In the genomic region with DNA sequence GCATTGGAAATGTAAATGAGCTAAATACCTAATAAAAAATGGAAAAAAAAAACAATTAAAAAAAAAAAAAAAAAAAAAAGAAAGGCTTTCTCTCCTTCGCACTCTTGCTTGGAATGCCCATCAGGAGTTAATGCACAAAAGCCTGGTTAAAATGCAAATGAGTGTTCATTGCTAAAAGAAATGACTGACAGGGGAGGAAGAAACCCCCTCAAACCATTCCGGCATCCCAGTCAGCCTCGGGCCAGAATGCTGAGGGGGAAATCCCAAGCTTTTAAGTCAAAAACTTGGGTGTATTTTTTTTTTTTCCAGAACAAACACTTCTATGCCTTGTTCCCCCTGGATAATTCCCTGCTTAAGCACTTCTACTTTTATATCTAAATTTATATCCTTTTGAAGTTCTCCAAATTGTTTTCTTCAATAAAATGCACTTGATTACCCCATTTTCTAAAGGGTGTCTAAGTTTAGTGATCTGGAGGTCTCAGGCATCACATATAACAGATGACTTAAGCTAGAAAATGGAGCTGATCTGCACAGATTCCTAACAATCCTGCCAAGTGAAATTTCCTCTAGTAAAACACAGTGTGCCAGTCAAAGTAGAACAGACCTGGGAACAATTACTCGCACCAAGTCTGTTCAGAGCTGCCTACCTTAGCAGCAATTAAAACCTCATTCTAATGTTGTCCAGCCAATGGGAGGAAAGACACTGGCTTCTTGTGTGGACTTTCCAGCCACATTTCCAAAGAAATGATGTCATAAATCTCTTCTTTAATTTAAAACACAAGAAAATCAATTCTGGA, we compare ENCODE assay signal across 20 mouse cellular contexts.
A peak's percentile ranks its signal among the peaks of the same experiment; 100 is the strongest.
DNase-seq lines count a peak whose midpoint lies in the region; ATAC-seq and TF ChIP-seq lines count a peak whose summit lies in the region.
"Had no signal": no experiment of that assay in that cellular context is flagged by ENCODE, and none has a peak within 500 bp of the region (broad histone marks: within the 10 kb centered on the region; RNA-seq: fewer than 3 reads in every experiment).

No protein-coding gene starts in this region.

- no peak overlapping the region for H3K4me3 ChIP-seq in embryonic facial prominence, embryonic 11.5 days (ENCODE audit: low read depth, low read length)
- H3K4me3 ChIP-seq in embryonic facial prominence, embryonic 10.5 days: no peak overlapping the region
- no peak overlapping the region for H3K4me3 ChIP-seq in layer of hippocampus, adult 2 months
- H3K4me3 ChIP-seq: embryonic facial prominence, embryonic 13.5 days; gastrocnemius, adult 2 months; heart, embryonic 12.5 days; hindbrain, embryonic 10.5 days; hindbrain, embryonic 15.5 days had no signal

- H3K4me1 ChIP-seq in embryonic facial prominence, embryonic 11.5 days (ENCODE audit: control insufficient read depth, insufficient read depth, low read length): no peaks in the 10 kb centered on the region
- H3K4me1 ChIP-seq in embryonic facial prominence, embryonic 10.5 days: no peaks in the 10 kb centered on the region
- H3K4me1 ChIP-seq: embryonic facial prominence, embryonic 13.5 days; heart, embryonic 12.5 days; hindbrain, embryonic 10.5 days; hindbrain, embryonic 15.5 days had no signal

- H3K36me3 ChIP-seq in embryonic facial prominence, embryonic 11.5 days (replicated peaks; ENCODE audit: control insufficient read depth, insufficient read depth, low read depth, low read length): no peaks in the 10 kb centered on the region
- H3K36me3 ChIP-seq in embryonic facial prominence, embryonic 10.5 days (replicated peaks): no peaks in the 10 kb centered on the region
- H3K36me3 ChIP-seq: embryonic facial prominence, embryonic 13.5 days; heart, embryonic 12.5 days; hindbrain, embryonic 10.5 days; hindbrain, embryonic 15.5 days had no signal

- WGBS in embryonic facial prominence, embryonic 11.5 days: 56% methylated on average over 4 of the region's 4 CpGs
- 62% methylated on average over 4 of the region's 4 CpGs for WGBS in embryonic facial prominence, embryonic 10.5 days

- no peak for TF ChIP-seq CTCF in layer of hippocampus, adult 2 months (conservative IDR thresholded peaks at IDR 0.05)
- no peak for TF ChIP-seq CTCF in brain, embryonic 14.5 days (IDR thresholded peaks at IDR 0.05; ENCODE audit: borderline replicate concordance, extremely low read depth, insufficient read depth, insufficient read length)

- H3K4me2 ChIP-seq in embryonic facial prominence, embryonic 11.5 days (ENCODE audit: low read depth, low read length): no peak overlapping the region
- H3K4me2 ChIP-seq: embryonic facial prominence, embryonic 13.5 days; heart, embryonic 12.5 days; hindbrain, embryonic 15.5 days had no signal

- no peak overlapping the region for H3K27ac ChIP-seq in embryonic facial prominence, embryonic 11.5 days (replicated peaks; ENCODE audit: low read depth, low read length)
- H3K27ac ChIP-seq in embryonic facial prominence, embryonic 10.5 days (replicated peaks): no peak overlapping the region
- H3K27ac ChIP-seq in layer of hippocampus, adult 2 months: peak overlapping the region; percentile 56; the same call in 1 of the 2 replicates
- H3K27ac ChIP-seq: embryonic facial prominence, embryonic 13.5 days; gastrocnemius, adult 2 months; hindbrain, embryonic 10.5 days; hindbrain, embryonic 15.5 days had no signal

- ATAC-seq in embryonic facial prominence, embryonic 11.5 days (replicated peaks; ENCODE audit: insufficient number of reproducible peaks, low FRiP score, low TSS enrichment, low read depth): no peak
- ATAC-seq in erythroid progenitor cell, adult 5-6 weeks (replicated peaks; ENCODE audit: low FRiP score, poor library complexity, severe bottlenecking): no peak
- ATAC-seq: intestine, embryonic 16.5 days had no signal

- peak; percentile 14 for DNase-seq in embryonic facial prominence, embryonic 11.5 days (ENCODE audit: low spot score)
- DNase-seq in embryonic facial prominence, embryonic 10.5 days (ENCODE audit: low spot score): no peak
- no peak for DNase-seq in layer of hippocampus, adult 2 months (ENCODE audit: low spot score in 2 of 2)
- DNase-seq in layer of hippocampus, adult 11-12 months (ENCODE audit: low spot score): no peak
- DNase-seq in brain, embryonic 14.5 days (ENCODE audit: low read depth): peak; percentile 74
- DNase-seq in forelimb bud, embryonic 11.5 days (ENCODE audit: low read depth, low spot score): peak; percentile 19
- DNase-seq: adrenal gland, adult 2 months; adrenal gland, postnatal 25 days; cerebellum, adult 11 months; cerebellum, adult 8-10 months; cerebellum, postnatal 14 days; gastrocnemius, adult 2 months; gastrocnemius, postnatal 25 days; kidney, adult 2 months had no signal

- no peaks in the 10 kb centered on the region for H3K9me3 ChIP-seq in embryonic facial prominence, embryonic 11.5 days (replicated peaks; ENCODE audit: control insufficient read depth, low read length)
- H3K9me3 ChIP-seq in embryonic facial prominence, embryonic 10.5 days: no peaks in the 10 kb centered on the region
- H3K9me3 ChIP-seq: embryonic facial prominence, embryonic 13.5 days; heart, embryonic 12.5 days; hindbrain, embryonic 10.5 days; hindbrain, embryonic 15.5 days had no signal

- TF ChIP-seq POLR2A in brain, embryonic 14.5 days (IDR thresholded peaks at IDR 0.05; ENCODE audit: borderline replicate concordance, extremely low read depth, insufficient read depth, insufficient read length, poor library complexity, severe bottlenecking): no peak

- no peaks in the 10 kb centered on the region for H3K27me3 ChIP-seq in embryonic facial prominence, embryonic 11.5 days (ENCODE audit: control insufficient read depth, insufficient read depth, low read length)
- no peaks in the 10 kb centered on the region for H3K27me3 ChIP-seq in embryonic facial prominence, embryonic 10.5 days (replicated peaks; ENCODE audit: low read depth, poor library complexity, severe bottlenecking)
- H3K27me3 ChIP-seq: embryonic facial prominence, embryonic 13.5 days; heart, embryonic 12.5 days; hindbrain, embryonic 15.5 days had no signal

- no peak overlapping the region for H3K9ac ChIP-seq in embryonic facial prominence, embryonic 11.5 days (replicated peaks; ENCODE audit: low read length)
- H3K9ac ChIP-seq: embryonic facial prominence, embryonic 13.5 days; heart, embryonic 12.5 days; hindbrain, embryonic 15.5 days had no signal

Comparison
In these comparisons a context has a peak if more than half of its experiments do, and no peak if none do; other contexts are left out.
1. DNase-seq: peak in embryonic facial prominence, embryonic 11.5 days (single experiment), brain, embryonic 14.5 days (single experiment) and forelimb bud, embryonic 11.5 days (single experiment); none in embryonic facial prominence, embryonic 10.5 days (single experiment), layer of hippocampus, adult 2 months (0 of 2) and layer of hippocampus, adult 11-12 months (single experiment).